Mouse (Mus musculus) ES-CJ7 (cell line): ENCODE data around the gene Nenf.

Experiments used
- DNase-seq: peaks from one replicate; pipeline ENCODE4 v3.0.0; 2011; ENCODE audit warnings: low read depth, low spot score

Gene Nenf

DNA sequence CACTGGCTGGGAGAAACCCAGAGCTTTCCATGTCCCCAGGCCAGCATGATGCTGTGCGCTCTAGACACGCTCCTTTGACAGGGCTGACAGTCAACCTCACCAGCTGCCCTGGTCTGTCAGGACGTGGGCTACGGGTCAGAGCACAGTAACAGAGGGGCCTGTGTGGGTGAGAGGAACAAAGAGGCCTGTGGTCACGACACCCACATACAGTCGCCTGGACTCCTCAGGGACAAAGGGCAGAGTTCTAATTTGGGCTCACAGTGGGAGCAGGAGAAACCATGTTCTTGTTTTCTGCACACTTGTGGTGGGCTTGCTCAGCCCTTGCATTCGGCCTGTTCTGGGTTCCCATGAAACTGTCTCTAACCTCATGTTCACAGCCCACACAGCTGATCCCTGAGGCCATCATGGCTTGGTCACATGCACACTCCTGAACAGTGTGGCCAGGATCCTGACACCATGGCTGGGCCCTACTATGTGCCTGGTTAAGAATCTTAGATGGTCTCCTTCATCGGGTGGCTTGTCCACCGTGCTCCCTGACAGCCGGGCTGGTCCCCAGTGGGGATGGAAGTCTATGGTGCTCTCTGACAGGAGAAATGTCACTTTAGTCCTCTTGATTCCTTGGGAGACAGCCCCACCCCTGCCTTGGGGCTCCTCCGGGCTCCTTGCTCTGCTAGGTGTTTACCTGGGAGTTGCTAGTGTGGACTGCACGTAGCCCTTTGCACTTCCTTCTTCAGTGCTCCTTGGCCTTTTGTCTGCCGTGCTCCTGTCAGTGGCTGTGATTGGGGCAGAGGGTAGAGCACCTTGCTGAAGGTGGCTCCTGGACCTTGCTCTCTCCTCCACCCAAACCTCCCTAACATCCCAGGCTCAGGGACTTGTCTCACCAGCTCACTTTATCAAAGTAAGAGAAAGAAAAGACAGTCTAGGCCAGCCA is 34.6 kb downstream of the Nenf start:
- DNase-seq, result no peak

DNA sequence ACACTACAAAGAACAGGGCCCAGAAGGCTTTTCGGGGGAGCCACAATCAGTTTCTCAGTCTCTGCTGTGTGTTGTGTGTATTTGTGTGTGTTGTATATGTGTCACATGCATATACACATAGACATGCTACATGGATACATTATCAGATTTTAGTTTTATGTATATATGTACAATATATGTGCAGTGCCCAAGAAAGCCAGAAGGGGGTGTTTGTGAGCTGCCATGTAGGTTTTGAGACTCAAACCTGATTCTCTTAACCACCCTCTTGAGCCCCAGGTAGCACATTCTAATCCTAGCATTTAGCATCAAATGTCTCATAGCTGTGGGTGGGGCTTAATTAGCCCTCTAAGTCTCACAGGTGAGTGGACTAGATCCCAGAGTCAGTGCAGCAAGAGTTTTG is 35.7 kb downstream of the Nenf start:
- no peak for DNase-seq

- no peak for DNase-seq
These were observed 36.8 kb downstream of the Nenf start for GRCm38 (mm10) chr1:191281171-191281570.

- no peak for DNase-seq
These were observed 39.7 kb downstream of the Nenf start for GRCm38 (mm10) chr1:191278324-191278723.

DNA sequence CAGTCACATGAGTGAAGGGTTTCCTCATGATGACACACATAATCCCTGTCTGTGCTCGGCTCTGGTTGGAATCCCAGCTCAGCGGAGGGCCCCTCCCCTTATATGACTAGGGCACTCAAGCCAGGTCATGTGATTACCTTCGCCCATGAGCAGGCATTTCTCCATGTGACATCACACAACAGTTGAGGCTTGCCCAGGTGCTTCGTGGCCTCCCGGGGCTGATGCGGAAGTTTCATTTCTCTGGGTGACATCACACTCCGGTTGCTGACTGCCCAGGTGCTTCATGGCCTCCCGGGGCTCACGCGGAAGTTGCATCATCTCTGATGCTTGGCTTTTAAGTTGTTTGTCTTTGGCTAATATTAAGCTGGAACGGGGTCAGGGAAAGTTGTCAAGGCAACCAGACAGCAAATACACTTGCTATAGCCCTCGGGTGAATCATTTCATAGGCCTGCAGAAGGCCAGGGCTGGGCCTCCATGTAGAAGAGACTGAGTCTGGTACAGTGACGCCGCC is 40.4 kb downstream of the Nenf start:
- DNase-seq, result no peak

DNA sequence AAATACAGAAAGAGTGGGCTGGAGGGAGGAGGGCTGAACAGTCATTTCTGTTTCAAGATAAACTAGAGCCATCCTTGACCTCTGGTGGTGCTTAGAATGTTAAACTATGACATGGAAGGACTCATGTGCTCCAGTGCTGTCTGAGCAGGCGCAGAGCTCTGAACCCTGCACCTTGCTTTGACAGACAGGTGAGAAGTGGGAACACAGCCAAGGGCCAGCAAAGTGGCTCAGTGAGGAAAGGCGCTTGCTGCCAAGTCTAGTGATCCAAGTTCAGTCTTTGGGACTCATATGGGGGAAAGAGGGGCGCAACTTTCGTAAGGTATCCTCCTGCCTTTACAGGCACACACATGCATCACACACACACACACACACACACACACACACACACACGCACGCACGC is 41.8 kb downstream of the Nenf start:
- DNase-seq, result no peak

DNA sequence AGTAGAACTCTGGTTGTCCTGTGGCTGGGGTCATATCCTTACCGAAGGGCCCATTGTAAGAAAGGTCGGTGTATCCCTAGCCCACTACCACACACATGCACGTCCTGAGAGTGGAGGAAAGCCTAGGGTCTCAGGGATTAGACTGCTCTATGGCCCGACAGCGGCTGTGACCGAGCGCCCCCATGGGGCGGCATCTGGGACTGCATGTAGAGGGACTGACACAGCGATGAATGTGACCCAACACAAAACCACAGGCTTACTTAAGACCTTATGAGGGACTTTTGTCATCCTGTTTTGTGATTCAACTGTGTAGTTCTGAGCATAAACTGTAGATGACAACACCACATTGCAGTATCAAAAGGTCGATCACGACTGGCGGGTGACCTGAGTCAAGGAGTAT is 42.5 kb downstream of the Nenf start:
- peak; percentile 71 for DNase-seq

DNA sequence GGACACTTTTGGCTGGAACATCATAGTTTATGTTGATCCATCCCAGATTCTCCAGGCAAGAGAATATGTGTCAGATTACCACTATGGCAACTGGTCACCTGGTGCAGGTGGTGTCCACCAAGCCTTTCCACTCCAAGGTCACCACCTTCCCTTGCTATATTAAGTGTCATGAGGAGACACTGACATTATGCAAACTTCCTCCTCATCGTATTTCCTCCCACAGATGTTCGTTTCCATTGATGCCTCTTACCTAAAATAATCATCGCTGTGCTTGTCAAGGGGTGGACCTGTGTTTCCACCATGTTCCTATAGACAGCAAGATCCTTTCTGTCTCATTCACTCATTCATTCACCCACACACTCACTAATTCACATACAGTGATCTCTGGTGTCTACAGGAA is 45.3 kb downstream of the Nenf start:
- no peak for DNase-seq

- no peak for DNase-seq
These were observed 48.4 kb downstream of the Nenf start for GRCm38 (mm10) chr1:191269648-191269952.

DNA sequence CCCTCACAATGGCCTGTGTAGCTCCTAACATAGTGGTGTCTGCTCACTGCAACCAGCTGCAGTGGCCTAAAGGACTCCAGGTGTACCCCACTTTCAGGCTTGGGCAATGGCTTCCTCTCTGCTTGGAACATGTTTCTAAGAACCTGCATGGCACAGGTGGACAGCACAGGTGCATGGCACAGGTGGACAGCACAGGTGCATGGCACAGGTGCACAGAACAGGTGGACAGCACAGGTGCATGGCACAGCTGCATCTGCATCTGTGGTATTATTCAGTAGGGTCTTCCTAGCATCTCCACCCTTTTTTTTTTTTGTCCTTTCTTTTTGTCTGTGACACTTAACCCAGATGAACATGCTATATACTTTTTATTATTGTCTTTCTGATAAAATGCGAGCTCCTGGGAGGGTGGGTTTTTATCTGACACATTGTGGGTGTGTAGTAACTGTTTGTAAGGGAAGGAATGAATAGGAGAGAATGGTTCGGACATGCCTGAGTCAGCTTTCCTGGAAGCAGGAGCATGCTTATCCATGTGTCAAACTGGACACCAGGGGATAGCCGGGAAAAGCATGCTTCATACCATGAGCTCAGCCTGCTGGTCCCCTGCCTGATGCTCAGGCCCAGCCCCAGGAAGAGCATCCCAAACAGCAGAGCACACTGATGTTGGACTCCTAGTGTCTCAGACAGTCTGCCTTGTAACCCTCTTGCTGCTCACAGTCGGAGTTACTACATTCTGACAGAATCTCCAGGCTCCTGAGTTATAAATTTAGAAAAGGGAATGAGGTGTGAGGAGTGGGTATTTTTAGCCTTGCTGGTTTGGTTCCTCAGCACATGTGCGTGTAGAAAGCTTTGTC is 49.0 kb downstream of the Nenf start:
- DNase-seq, result no peak

GRCm38 (mm10) chr1:191267856-191268255 is 50.1 kb downstream of the Nenf start:
- DNase-seq, result no peak

- no peak for DNase-seq
These were observed 50.8 kb downstream of the Nenf start for GRCm38 (mm10) chr1:191267162-191267561.

DNA sequence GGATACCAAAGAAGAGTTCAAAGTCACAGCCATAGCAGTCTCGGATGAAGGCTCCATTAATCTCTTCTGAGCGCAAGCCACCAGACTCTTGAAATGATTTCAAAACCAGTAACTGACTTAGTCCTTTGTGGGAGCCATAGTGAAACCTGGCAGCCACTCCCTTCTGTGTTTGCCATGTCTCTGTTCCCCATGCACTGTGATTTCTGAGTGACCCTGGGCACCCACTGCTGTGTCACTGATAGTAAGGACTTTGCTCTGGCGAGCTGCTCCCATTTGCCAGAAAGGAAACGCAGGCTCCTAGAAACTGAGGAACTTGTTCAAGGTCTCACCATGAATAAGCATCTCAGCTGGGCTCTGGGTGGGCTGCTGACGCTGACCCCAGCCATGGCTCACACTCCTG is 54.5 kb downstream of the Nenf start:
- no peak for DNase-seq

GRCm38 (mm10) chr1:191261861-191262260 is 56.1 kb downstream of the Nenf start:
- no peak for DNase-seq

DNA sequence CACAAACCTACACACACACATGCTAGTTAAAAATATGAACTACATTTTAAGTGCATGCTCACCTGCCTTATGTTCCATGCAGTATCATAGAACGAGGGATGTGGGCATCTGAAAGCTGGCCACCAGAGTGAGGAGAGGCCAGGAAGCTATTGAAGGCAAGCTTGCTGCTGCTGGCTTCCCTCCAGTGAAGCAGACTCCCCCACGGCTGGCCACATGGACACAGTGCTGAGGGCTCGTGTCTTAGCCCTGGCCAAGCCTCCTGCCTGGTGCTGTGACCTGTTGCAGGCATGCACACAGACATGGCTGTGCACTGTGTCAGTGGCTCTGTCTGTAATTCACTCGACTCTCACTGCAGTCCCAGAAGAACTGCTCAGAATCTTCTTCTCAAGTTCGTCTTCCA is 58.3 kb downstream of the Nenf start:
- DNase-seq, result no peak

- DNase-seq, result no peak
These were observed 58.9 kb downstream of the Nenf start for GRCm38 (mm10) chr1:191259121-191259520.

DNA sequence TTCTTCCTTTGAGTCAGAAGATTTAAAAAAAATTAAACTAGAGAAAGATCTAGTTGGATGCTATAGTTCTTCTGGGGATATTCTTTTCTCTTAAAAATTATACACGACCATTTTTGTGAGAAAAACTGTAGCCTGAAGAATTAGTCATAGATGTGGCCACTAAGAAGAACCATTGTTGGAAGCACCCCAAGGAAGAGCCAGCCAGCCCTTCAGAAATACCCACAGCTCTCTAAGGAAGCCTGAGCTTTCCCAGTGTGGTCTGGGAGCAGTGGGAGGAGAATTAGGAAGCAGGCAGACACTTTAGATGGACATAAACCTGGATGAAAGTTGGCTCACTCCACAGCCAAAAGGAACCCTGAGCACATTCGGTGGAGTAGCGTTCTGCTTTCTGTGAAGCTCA is 59.5 kb downstream of the Nenf start:
- DNase-seq, result no peak

DNA sequence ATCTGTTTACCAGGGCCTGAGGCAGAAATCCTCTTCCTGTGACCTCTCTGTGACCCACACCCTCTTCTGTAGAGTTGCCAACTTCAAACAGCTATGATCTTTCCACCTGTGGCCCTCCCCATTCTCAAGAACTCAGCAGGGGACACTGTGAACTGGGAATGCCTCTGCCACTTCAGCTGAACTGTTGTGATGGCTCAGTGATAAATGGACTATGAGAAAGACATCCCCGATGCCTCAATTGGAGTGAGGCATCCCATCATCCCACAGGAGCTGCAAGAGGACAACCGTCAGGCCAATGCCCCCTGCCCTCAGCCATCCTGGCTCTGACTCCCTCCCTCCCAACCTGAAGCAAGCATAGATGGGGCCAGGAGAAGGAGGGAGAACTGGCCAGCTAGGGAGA is 60.0 kb downstream of the Nenf start:
- peak; percentile 47 for DNase-seq

GRCm38 (mm10) chr1:191257351-191257771 is 60.6 kb downstream of the Nenf start:
- no peak for DNase-seq
